Mouse (Mus musculus): ENCODE results near the gene Ano6. TPM values are rescaled to one million over a fixed set of nuclear protein-coding genes. Genes with fewer than 3 reads are reported as not detected.

Ano6 gene
- polyA plus RNA-seq, 1 experiment from 2014 or later: 66.2 TPM

GRCm38 (mm10) chr15:95863865-95864660 lies 73.4 kb downstream of the Ano6 start:
- no peaks in the 10 kb centered on the region for H3K4me1 ChIP-seq (replicated peaks; ENCODE audit: control insufficient read depth, insufficient read depth, low read length)
- 0 out of 2 replicates have a peak, but pooled peaks cover 2% of the 10 kb centered on the region for H3K9me3 ChIP-seq (ENCODE audit: control insufficient read depth, low read length)
- no peak for ATAC-seq (replicated peaks; ENCODE audit: low FRiP score, low TSS enrichment, low read depth)
- peaks cover 4% of the 10 kb centered on the region; the same call in 1 of the 2 replicates for H3K36me3 ChIP-seq (ENCODE audit: control insufficient read depth, insufficient read depth, low read length)
- no peak for DNase-seq (ENCODE audit: low spot score)
- no peak overlapping the region for H3K9ac ChIP-seq (ENCODE audit: low read length)
- no peak overlapping the region for H3K4me3 ChIP-seq (ENCODE audit: low read depth, low read length)
- no peak overlapping the region for H3K4me2 ChIP-seq (ENCODE audit: low read length)
- no peaks in the 10 kb centered on the region for H3K27me3 ChIP-seq (replicated peaks; ENCODE audit: control insufficient read depth, insufficient read depth, low read length)
- no peak overlapping the region for H3K27ac ChIP-seq (ENCODE audit: low read depth)
- 82% methylated on average over 17 of the region's 17 CpGs for WGBS

GRCm38 (mm10) chr15:95865311-95866100 lies 74.9 kb downstream of the Ano6 start:
- Histone ChIP-seq H3K9ac (ENCODE audit: low read length) (no peak overlapping the region), H3K4me3 (ENCODE audit: low read depth, low read length) (no peak overlapping the region), H3K9me3 (ENCODE audit: control insufficient read depth, low read length) (0 out of 2 replicates have a peak, but pooled peaks cover 2% of the 10 kb centered on the region), H3K36me3 (ENCODE audit: control insufficient read depth, insufficient read depth, low read length) (peaks cover 4% of the 10 kb centered on the region; the same call in 1 of the 2 replicates), H3K27ac (ENCODE audit: low read depth) (no peak overlapping the region), H3K27me3 (replicated peaks; ENCODE audit: control insufficient read depth, insufficient read depth, low read length) (no peaks in the 10 kb centered on the region), H3K4me2 (ENCODE audit: low read length) (no peak overlapping the region), H3K4me1 (replicated peaks; ENCODE audit: control insufficient read depth, insufficient read depth, low read length) (no peaks in the 10 kb centered on the region)
- WGBS: 92% methylated on average over 17 of the region's 17 CpGs
- DNase-seq (ENCODE audit: low spot score) (no peak), ATAC-seq (replicated peaks; ENCODE audit: low FRiP score, low TSS enrichment, low read depth) (no peak)

- no peak overlapping the region for H3K27ac ChIP-seq (ENCODE audit: low read depth)
- no peak for ATAC-seq (replicated peaks; ENCODE audit: low FRiP score, low TSS enrichment, low read depth)
- no peak overlapping the region for H3K4me2 ChIP-seq (ENCODE audit: low read length)
- H3K9ac ChIP-seq (ENCODE audit: low read length): no peak overlapping the region
- H3K36me3 ChIP-seq (ENCODE audit: control insufficient read depth, insufficient read depth, low read length): peaks cover 4% of the 10 kb centered on the region; the same call in 1 of the 2 replicates
- no peaks in the 10 kb centered on the region for H3K27me3 ChIP-seq (replicated peaks; ENCODE audit: control insufficient read depth, insufficient read depth, low read length)
- WGBS: 89% methylated on average over 4 of the region's 4 CpGs
- no peak for DNase-seq (ENCODE audit: low spot score)
- no peak overlapping the region for H3K4me3 ChIP-seq (ENCODE audit: low read depth, low read length)
- H3K4me1 ChIP-seq (replicated peaks; ENCODE audit: control insufficient read depth, insufficient read depth, low read length): peaks cover 4% of the 10 kb centered on the region; the same call in 1 of the 2 replicates
- H3K9me3 ChIP-seq (ENCODE audit: control insufficient read depth, low read length): 0 out of 2 replicates have a peak, but pooled peaks cover 2% of the 10 kb centered on the region
Observed at GRCm38 (mm10) chr15:95868172-95868571, 77.5 kb downstream of the Ano6 start.

GRCm38 (mm10) chr15:95869611-95870010 lies 79.0 kb downstream of the Ano6 start:
- no peak for DNase-seq (ENCODE audit: low spot score)
- no peak for ATAC-seq (replicated peaks; ENCODE audit: low FRiP score, low TSS enrichment, low read depth)
- H3K9ac ChIP-seq (ENCODE audit: low read length): no peak overlapping the region
- H3K9me3 ChIP-seq (ENCODE audit: control insufficient read depth, low read length): 0 out of 2 replicates have a peak, but pooled peaks cover 2% of the 10 kb centered on the region
- H3K4me3 ChIP-seq (ENCODE audit: low read depth, low read length): no peak overlapping the region
- WGBS: 88% methylated on average over 5 of the region's 5 CpGs
- H3K27me3 ChIP-seq (replicated peaks; ENCODE audit: control insufficient read depth, insufficient read depth, low read length): no peaks in the 10 kb centered on the region
- H3K4me2 ChIP-seq (ENCODE audit: low read length): no peak overlapping the region
- peaks cover 4% of the 10 kb centered on the region; the same call in 1 of the 2 replicates for H3K4me1 ChIP-seq (replicated peaks; ENCODE audit: control insufficient read depth, insufficient read depth, low read length)
- H3K36me3 ChIP-seq (ENCODE audit: control insufficient read depth, insufficient read depth, low read length): peaks cover 4% of the 10 kb centered on the region; the same call in 1 of the 2 replicates
- no peak overlapping the region for H3K27ac ChIP-seq (ENCODE audit: low read depth)

- DNase-seq (ENCODE audit: low spot score): no peak
- Histone ChIP-seq H3K4me1 (replicated peaks; ENCODE audit: control insufficient read depth, insufficient read depth, low read length) (peaks cover 8% of the 10 kb centered on the region; the same call in 1 of the 2 replicates), H3K9me3 (ENCODE audit: control insufficient read depth, low read length) (no peaks in the 10 kb centered on the region), H3K27me3 (replicated peaks; ENCODE audit: control insufficient read depth, insufficient read depth, low read length) (no peaks in the 10 kb centered on the region), H3K9ac (ENCODE audit: low read length) (no peak overlapping the region), H3K4me3 (ENCODE audit: low read depth, low read length) (no peak overlapping the region), H3K36me3 (ENCODE audit: control insufficient read depth, insufficient read depth, low read length) (no peaks in the 10 kb centered on the region; the same call in 1 of the 2 replicates), H3K4me2 (ENCODE audit: low read length) (no peak overlapping the region), H3K27ac (ENCODE audit: low read depth) (no peak overlapping the region)
- ATAC-seq (replicated peaks; ENCODE audit: low FRiP score, low TSS enrichment, low read depth): no peak
- WGBS: 55% methylated on average over 15 of the region's 15 CpGs
Observed at GRCm38 (mm10) chr15:95871631-95872030, 81.0 kb downstream of the Ano6 start.

- Histone ChIP-seq H3K27me3 (replicated peaks; ENCODE audit: control insufficient read depth, insufficient read depth, low read length) (no peaks in the 10 kb centered on the region), H3K4me3 (ENCODE audit: low read depth, low read length) (no peak overlapping the region), H3K4me1 (replicated peaks; ENCODE audit: control insufficient read depth, insufficient read depth, low read length) (peaks cover 8% of the 10 kb centered on the region; the same call in 1 of the 2 replicates), H3K9ac (ENCODE audit: low read length) (no peak overlapping the region), H3K27ac (ENCODE audit: low read depth) (no peak overlapping the region), H3K36me3 (ENCODE audit: control insufficient read depth, insufficient read depth, low read length) (no peaks in the 10 kb centered on the region; the same call in 1 of the 2 replicates), H3K9me3 (ENCODE audit: control insufficient read depth, low read length) (no peaks in the 10 kb centered on the region), H3K4me2 (ENCODE audit: low read length) (no peak overlapping the region)
- 86% methylated on average over 8 of the region's 8 CpGs for WGBS
- ATAC-seq (replicated peaks; ENCODE audit: low FRiP score, low TSS enrichment, low read depth) (no peak), DNase-seq (ENCODE audit: low spot score) (no peak)
Observed at GRCm38 (mm10) chr15:95872447-95872846, 81.8 kb downstream of the Ano6 start.

- no peaks in the 10 kb centered on the region for H3K9me3 ChIP-seq (ENCODE audit: control insufficient read depth, low read length)
- H3K36me3 ChIP-seq (ENCODE audit: control insufficient read depth, insufficient read depth, low read length): no peaks in the 10 kb centered on the region
- no peak overlapping the region for H3K4me3 ChIP-seq (ENCODE audit: low read depth, low read length)
- H3K4me1 ChIP-seq (replicated peaks; ENCODE audit: control insufficient read depth, insufficient read depth, low read length): peaks cover 8% of the 10 kb centered on the region; the same call in 1 of the 2 replicates
- H3K9ac ChIP-seq (ENCODE audit: low read length): no peak overlapping the region
- no peaks in the 10 kb centered on the region for H3K27me3 ChIP-seq (replicated peaks; ENCODE audit: control insufficient read depth, insufficient read depth, low read length)
- ATAC-seq (replicated peaks; ENCODE audit: low FRiP score, low TSS enrichment, low read depth) (no peak), DNase-seq (ENCODE audit: low spot score) (no peak)
- no peak overlapping the region for H3K27ac ChIP-seq (ENCODE audit: low read depth)
- 63% methylated on average over 1 of the region's 1 CpGs for WGBS
- no peak overlapping the region for H3K4me2 ChIP-seq (ENCODE audit: low read length)
Observed at GRCm38 (mm10) chr15:95873276-95873675, 82.6 kb downstream of the Ano6 start.

- H3K36me3 ChIP-seq (ENCODE audit: control insufficient read depth, insufficient read depth, low read length): no peaks in the 10 kb centered on the region
- DNase-seq (ENCODE audit: low spot score) (no peak), ATAC-seq (replicated peaks; ENCODE audit: low FRiP score, low TSS enrichment, low read depth) (no peak)
- no peak overlapping the region for H3K27ac ChIP-seq (ENCODE audit: low read depth)
- H3K9ac ChIP-seq (ENCODE audit: low read length): no peak overlapping the region
- no peaks in the 10 kb centered on the region for H3K27me3 ChIP-seq (replicated peaks; ENCODE audit: control insufficient read depth, insufficient read depth, low read length)
- peaks cover 8% of the 10 kb centered on the region; the same call in 1 of the 2 replicates for H3K4me1 ChIP-seq (replicated peaks; ENCODE audit: control insufficient read depth, insufficient read depth, low read length)
- WGBS: 67% methylated on average over 5 of the region's 5 CpGs
- H3K9me3 ChIP-seq (ENCODE audit: control insufficient read depth, low read length): no peaks in the 10 kb centered on the region
- no peak overlapping the region for H3K4me2 ChIP-seq (ENCODE audit: low read length)
- no peak overlapping the region for H3K4me3 ChIP-seq (ENCODE audit: low read depth, low read length)
Observed at GRCm38 (mm10) chr15:95874216-95874615, 83.6 kb downstream of the Ano6 start.
